Mouse (Mus musculus): ENCODE data around the gene Ppp1r13l. TPM values are rescaled to one million over a fixed set of nuclear protein-coding genes. Genes with fewer than 3 reads are reported as not detected.

Gene Ppp1r13l
- polyA plus RNA-seq, 1 experiment = 5.9 TPM

DNA sequence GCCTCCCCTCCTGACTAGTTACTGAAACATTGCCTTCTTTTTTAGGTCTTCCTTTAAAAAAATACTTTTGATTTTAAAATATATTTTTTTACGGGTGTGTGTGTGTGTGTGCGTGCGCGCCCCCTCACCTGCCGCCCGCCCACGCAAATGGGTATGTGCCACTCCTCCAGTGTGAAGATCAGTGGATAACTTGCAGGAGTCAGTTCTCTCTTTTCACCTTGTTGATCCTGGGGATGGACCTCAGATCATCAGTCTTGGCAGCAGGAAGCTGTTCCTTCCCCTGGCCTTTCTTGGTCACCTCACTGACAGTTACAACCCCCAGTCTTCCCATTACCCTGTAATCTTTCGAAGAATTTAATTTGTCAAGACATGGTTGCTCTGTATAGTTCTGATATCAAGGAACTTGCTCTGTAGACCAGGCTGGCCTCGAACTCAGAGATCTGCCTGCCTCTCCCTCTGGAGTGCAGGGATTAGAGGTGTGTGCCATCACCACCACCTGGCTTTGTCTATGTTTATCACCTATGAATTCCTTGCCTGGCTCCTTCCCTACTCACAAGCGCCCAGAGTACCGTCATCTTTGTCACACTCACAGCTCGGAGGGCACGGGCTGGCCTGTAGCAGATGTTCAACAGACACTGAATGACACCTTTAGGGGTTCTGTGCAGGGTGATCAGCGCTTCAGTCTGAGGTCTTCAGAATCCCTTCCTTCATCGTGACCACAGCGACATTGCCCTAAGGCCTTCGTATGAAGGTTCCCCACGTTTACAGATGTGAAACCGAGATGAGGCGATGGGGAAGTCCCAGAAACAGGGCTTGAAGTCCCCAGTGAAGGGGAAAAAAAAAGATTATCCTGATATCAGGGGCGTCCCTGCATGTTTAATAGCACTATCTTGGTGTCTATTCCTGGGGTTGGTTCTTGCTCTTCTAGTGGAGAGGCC, 34.0 kb upstream of the Ppp1r13l start:
- Histone ChIP-seq H3K4me1 (ENCODE audit: control insufficient read depth, insufficient read depth, low read length) (peaks cover 4% of the 10 kb centered on the region; the same call in 1 of the 2 replicates), H3K27ac (ENCODE audit: insufficient read depth, low read depth, low read length) (no peak overlapping the region), H3K27me3 (replicated peaks; ENCODE audit: control insufficient read depth, insufficient read depth, low read length) (no peaks in the 10 kb centered on the region), H3K4me3 (ENCODE audit: insufficient read depth, low read depth, low read length) (no peak overlapping the region), H3K36me3 (ENCODE audit: control insufficient read depth, insufficient read depth, low read length) (no peaks in the 10 kb centered on the region)
- DNase-seq = no peak
- 78% methylated on average over 21 of the region's 21 CpGs for WGBS
- TF ChIP-seq POLR2A (IDR thresholded peaks at IDR 0.05; ENCODE audit: low read depth, low read length) (no peak), CTCF (conservative IDR thresholded peaks at IDR 0.05; ENCODE audit: insufficient read depth, insufficient read length, low read depth, low read length) (no peak)

DNA sequence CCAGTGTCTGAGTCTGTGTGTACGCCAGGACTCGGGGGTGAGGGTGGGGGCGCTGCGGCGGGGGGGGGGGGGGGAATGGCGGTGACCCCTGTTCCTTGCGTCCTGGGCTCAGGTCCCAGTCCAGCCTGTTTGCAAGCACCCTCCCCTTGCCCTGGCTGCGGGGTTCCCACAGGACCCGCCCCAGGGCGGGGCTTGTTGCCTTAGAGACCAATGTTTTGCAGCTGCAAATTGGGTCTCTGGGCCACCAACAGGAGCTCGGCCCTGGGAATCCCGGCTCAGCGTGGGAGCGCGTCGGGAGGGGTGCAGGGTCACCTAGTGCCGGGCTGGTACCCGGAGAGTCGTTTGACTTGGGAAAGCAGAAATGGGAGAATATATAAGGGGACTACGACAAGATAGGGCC, 33.2 kb upstream of the Ppp1r13l start:
- Histone ChIP-seq H3K4me3 (ENCODE audit: insufficient read depth, low read depth, low read length) (peak overlapping the region; percentile 5), H3K27me3 (replicated peaks; ENCODE audit: control insufficient read depth, insufficient read depth, low read length) (no peaks in the 10 kb centered on the region), H3K27ac (ENCODE audit: insufficient read depth, low read depth, low read length) (peak overlapping the region; percentile 84), H3K4me1 (ENCODE audit: control insufficient read depth, insufficient read depth, low read length) (peaks cover 4% of the 10 kb centered on the region; the same call in 1 of the 2 replicates), H3K36me3 (ENCODE audit: control insufficient read depth, insufficient read depth, low read length) (no peaks in the 10 kb centered on the region)
- DNase-seq = peak; percentile 96
- no peak for TF ChIP-seq CTCF (conservative IDR thresholded peaks at IDR 0.05; ENCODE audit: insufficient read depth, insufficient read length, low read depth, low read length)
- no peak for TF ChIP-seq POLR2A (IDR thresholded peaks at IDR 0.05; ENCODE audit: low read depth, low read length)
- WGBS = under 1% methylated on average over 20 of the region's 20 CpGs

DNA sequence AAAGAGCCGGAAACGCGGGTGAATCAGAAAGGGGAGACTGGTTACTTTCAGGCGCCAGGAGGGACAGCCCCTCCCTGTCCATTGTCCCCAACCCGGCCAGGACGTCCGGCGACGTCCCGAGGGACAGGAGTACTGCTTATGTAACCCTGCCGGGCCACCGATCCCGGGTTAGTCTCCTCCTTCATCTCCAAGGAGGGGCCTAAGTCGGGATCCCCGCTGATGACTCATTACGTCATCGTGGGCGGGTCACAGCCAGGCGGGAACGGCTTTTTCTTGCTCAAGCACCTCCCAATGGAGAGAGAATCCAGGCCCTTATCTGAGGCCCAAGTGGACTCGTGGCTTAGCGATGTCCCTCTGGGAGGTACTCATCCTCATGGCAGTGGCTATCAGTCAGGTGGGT, 32.4 kb upstream of the Ppp1r13l start:
- peak overlapping the region; percentile 84 for H3K27ac ChIP-seq (ENCODE audit: insufficient read depth, low read depth, low read length)
- WGBS = under 1% methylated on average over 22 of the region's 22 CpGs
- DNase-seq = peak; percentile 97
- H3K4me1 ChIP-seq (ENCODE audit: control insufficient read depth, insufficient read depth, low read length) = peaks cover 4% of the 10 kb centered on the region; the same call in 1 of the 2 replicates
- H3K4me3 ChIP-seq (ENCODE audit: insufficient read depth, low read depth, low read length) = peak overlapping the region; percentile 5
- H3K36me3 ChIP-seq (ENCODE audit: control insufficient read depth, insufficient read depth, low read length) = no peaks in the 10 kb centered on the region
- no peaks in the 10 kb centered on the region for H3K27me3 ChIP-seq (replicated peaks; ENCODE audit: control insufficient read depth, insufficient read depth, low read length)
- TF ChIP-seq POLR2A (IDR thresholded peaks at IDR 0.05; ENCODE audit: low read depth, low read length) (peak; percentile 15), CTCF (conservative IDR thresholded peaks at IDR 0.05; ENCODE audit: insufficient read depth, insufficient read length, low read depth, low read length) (no peak)

DNA sequence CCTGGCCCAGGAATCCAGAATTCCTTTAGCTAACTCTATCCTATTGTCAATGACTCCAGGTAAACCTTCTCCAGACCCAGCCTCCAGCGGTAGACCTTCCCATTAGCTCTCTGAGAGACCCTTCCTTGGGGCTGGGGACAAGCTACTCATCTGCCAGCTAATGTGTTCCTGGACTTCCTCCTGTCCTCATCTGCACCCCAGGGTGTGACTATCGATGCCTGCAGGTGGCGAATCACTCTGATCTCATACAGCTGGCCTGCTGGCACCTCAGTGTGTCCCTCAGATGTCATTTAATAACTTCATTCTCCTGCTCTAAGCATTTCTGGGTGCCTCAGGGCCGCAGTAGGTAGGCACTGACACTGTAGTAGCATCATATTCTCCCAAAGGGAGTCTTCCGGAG, 31.8 kb upstream of the Ppp1r13l start:
- H3K27me3 ChIP-seq (replicated peaks; ENCODE audit: control insufficient read depth, insufficient read depth, low read length) = no peaks in the 10 kb centered on the region
- no peak overlapping the region for H3K4me3 ChIP-seq (ENCODE audit: insufficient read depth, low read depth, low read length)
- TF ChIP-seq CTCF (conservative IDR thresholded peaks at IDR 0.05; ENCODE audit: insufficient read depth, insufficient read length, low read depth, low read length) = no peak
- no peak overlapping the region for H3K27ac ChIP-seq (ENCODE audit: insufficient read depth, low read depth, low read length)
- H3K36me3 ChIP-seq (ENCODE audit: control insufficient read depth, insufficient read depth, low read length) = no peaks in the 10 kb centered on the region
- H3K4me1 ChIP-seq (ENCODE audit: control insufficient read depth, insufficient read depth, low read length) = peaks cover 7% of the 10 kb centered on the region; the same call in 1 of the 2 replicates
- 83% methylated on average over 5 of the region's 5 CpGs for WGBS
- DNase-seq = no peak

DNA sequence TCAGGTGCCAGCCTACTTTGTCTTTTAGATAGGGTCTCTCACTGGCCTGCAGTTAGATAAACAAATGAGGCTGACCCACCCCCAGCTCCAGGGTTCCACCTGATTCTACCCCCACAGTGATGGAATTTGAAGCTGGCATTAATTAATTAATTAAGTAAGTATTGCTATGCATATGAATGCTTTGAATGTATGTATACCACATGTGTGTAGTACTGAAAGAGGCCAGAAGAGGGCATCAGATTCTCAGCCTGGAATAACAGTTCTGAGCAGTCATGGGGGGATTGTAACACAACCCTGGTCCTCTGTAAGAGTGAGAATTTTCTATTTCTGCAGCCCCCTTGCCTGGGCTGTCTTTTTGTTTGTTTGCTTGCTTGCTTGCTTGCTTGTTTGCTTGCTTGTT, 31.1 kb upstream of the Ppp1r13l start:
- TF ChIP-seq POLR2A (IDR thresholded peaks at IDR 0.05; ENCODE audit: low read depth, low read length) (no peak), CTCF (conservative IDR thresholded peaks at IDR 0.05; ENCODE audit: insufficient read depth, insufficient read length, low read depth, low read length) (0 out of 2 replicates have a peak, but pooled peaks have one; percentile 7)
- H3K27me3 ChIP-seq (replicated peaks; ENCODE audit: control insufficient read depth, insufficient read depth, low read length) = no peaks in the 10 kb centered on the region
- no peak overlapping the region for H3K4me3 ChIP-seq (ENCODE audit: insufficient read depth, low read depth, low read length)
- DNase-seq = no peak
- H3K36me3 ChIP-seq (ENCODE audit: control insufficient read depth, insufficient read depth, low read length) = no peaks in the 10 kb centered on the region
- peaks cover 7% of the 10 kb centered on the region; the same call in 1 of the 2 replicates for H3K4me1 ChIP-seq (ENCODE audit: control insufficient read depth, insufficient read depth, low read length)
- no peak overlapping the region for H3K27ac ChIP-seq (ENCODE audit: insufficient read depth, low read depth, low read length)

DNA sequence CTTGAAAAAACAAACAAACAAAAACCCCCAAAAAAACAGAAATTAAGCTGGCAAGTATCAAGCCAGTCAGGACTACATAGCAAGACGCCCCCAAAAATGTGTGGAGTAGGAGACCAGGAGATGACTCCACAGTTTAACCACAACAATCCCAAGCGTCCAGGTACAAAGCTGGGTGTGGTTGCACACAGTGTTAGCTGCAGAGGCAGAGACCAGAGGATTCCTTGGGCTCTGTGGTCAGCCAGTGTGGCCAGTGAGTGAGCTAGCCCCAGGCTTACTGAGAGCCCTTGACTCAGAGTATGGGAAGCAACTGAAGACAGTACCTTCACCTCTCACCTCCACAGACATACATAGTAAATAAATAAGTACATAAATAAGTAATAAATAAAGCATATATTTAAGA, 27.6 kb upstream of the Ppp1r13l start:
- 84% methylated on average over 2 of the region's 2 CpGs for WGBS
- Histone ChIP-seq H3K4me1 (ENCODE audit: control insufficient read depth, insufficient read depth, low read length) (0 out of 2 replicates have a peak, but pooled peaks cover 3% of the 10 kb centered on the region), H3K4me3 (ENCODE audit: insufficient read depth, low read depth, low read length) (no peak overlapping the region), H3K27ac (ENCODE audit: insufficient read depth, low read depth, low read length) (no peak overlapping the region), H3K36me3 (ENCODE audit: control insufficient read depth, insufficient read depth, low read length) (no peaks in the 10 kb centered on the region), H3K27me3 (replicated peaks; ENCODE audit: control insufficient read depth, insufficient read depth, low read length) (no peaks in the 10 kb centered on the region)
- DNase-seq = no peak
- TF ChIP-seq POLR2A (IDR thresholded peaks at IDR 0.05; ENCODE audit: low read depth, low read length) = no peak
- TF ChIP-seq CTCF (conservative IDR thresholded peaks at IDR 0.05; ENCODE audit: insufficient read depth, insufficient read length, low read depth, low read length) = no peak

DNA sequence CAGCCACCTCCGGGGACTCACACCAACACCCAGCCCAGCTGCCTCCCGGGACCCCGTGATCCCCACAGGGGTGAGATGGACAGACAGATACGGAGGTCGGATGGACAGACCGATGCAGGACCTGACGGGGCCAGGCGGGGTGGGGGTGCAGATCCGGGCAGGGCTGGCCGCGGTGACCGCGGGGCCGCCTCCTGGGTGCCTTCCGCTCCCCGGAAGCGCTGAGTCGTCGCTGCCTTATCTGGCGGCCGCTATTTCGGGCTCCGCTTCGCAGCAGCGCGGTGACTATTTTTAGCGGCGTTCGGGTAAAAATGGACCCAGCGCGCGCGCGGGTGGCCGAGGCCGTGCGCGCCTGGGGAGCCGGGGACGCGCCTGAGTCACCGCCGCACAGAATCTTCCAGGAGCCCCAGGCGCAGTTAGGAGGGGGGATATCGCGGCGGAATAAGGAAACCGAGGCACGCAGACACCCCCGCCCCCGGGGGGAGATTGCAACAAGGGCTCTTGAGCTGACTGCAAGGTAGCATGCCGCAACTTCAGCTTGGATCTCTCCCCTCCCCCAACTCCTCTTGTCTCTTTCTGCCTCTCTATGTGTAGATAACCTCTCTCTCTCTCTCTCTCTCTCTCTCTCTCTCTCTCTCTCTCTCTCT, 26.7 kb upstream of the Ppp1r13l start:
- DNase-seq = peak; percentile 76
- no peaks in the 10 kb centered on the region for H3K27me3 ChIP-seq (replicated peaks; ENCODE audit: control insufficient read depth, insufficient read depth, low read length)
- H3K4me3 ChIP-seq (ENCODE audit: insufficient read depth, low read depth, low read length) = peak overlapping the region; percentile 56
- WGBS = under 1% methylated on average over 52 of the region's 52 CpGs
- no peak for TF ChIP-seq POLR2A (IDR thresholded peaks at IDR 0.05; ENCODE audit: low read depth, low read length)
- TF ChIP-seq CTCF (conservative IDR thresholded peaks at IDR 0.05; ENCODE audit: insufficient read depth, insufficient read length, low read depth, low read length) = no peak
- H3K4me1 ChIP-seq (ENCODE audit: control insufficient read depth, insufficient read depth, low read length) = 0 out of 2 replicates have a peak, but pooled peaks cover 3% of the 10 kb centered on the region
- H3K27ac ChIP-seq (ENCODE audit: insufficient read depth, low read depth, low read length) = no peak overlapping the region
- H3K36me3 ChIP-seq (ENCODE audit: control insufficient read depth, insufficient read depth, low read length) = no peaks in the 10 kb centered on the region

Measured in kidney, adult 2 months (tissue).